Mouse (Mus musculus) granulocyte monocyte progenitor cell, adult 5-6 weeks (primary cell): ENCODE results near the gene Tmco2. TPM values are rescaled to one million over a fixed set of nuclear protein-coding genes. Genes with fewer than 3 reads are reported as not detected.
"Not testable (repeated sequence)": the region's sequence is repeated elsewhere in the genome, so short reads cannot be mapped to it uniquely, and the experiment has no call there.

Source experiments
- ATAC-seq: replicated peaks from 2 replicates; pipeline ENCODE4 v1.8.0; 2016; ENCODE audit warnings: mild to moderate bottlenecking, moderate TSS enrichment, inconsistent platforms; ENCODE audit not compliant: poor library complexity, severe bottlenecking
- total RNA-seq, 2 experiments: library from RNA; stranded (forward) in 1 of 2; stranded (reverse) in 1 of 2; fragments of 200-712, 200-1000 nt in 1 of 2; fragments of >200 nt in 1 of 2; fragmentation: Nextera tagmentation in 1 of 2; gene quantifications; 2 replicates each; pipeline ENCODE4 v1.2.3; 2014 to 2017

The Tmco2 gene
- total RNA-seq (2014; fragmentation: Nextera tagmentation): not detected in 2 replicates
- not detected in 2 replicates for total RNA-seq (2017)

DNA sequence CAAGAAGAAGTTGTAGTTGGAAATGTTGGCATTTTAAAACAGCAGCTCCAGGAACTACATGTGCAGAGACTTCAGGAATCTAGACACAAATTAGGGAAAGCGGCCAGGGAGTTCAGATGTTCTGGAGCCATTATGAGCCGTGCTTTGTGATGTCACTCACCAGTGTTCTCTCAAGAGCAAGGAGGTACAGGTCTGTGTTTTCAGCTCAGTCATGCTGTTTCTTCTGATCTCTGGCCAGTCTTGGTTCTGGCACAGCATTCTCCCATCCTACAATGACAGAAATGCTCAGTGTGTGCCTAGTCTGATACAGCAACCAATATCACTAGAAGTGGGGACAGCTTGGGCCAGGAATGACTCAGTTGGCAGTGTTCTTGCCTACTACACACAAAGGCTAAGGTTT, at the start of gene Tmco2:
TSS of gene Tmco2 (minus strand) at position 101 of the 400 bp plus-strand sequence.
- ATAC-seq: no peak

- no peak for ATAC-seq
Measured at GRCm38 (mm10) chr4:121103304-121103703, 5.7 kb downstream of the Tmco2 start.

- peak; percentile 95 for ATAC-seq
Measured at GRCm38 (mm10) chr4:121097650-121098378, 11.2 kb downstream of the Tmco2 start, which contains the start of gene Zmpste24. TSS of gene Zmpste24 (minus strand) at chr4:121098241.

DNA sequence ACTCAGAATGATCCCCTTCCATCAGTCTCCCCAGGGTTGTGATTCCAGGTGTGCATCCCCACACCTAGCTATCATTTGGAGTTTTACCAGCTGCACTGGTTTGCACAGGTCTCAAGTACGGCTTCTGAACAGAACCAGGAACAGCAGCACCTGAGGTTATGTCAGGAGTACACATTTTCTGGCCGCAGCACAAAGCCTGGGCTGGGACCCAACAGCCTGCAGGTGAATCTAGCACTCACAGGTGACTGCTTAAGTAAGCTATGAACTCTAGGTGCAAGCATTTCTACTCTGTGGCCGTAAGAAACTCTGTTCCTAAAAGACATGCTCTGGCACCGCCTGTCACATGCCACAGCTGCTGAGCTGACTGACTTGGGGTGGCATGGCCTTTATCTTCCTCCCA, 18.8 kb downstream of the Tmco2 start:
- ATAC-seq: no peak

GRCm38 (mm10) chr4:121088696-121089095, 20.3 kb downstream of the Tmco2 start:
- no peak for ATAC-seq

DNA sequence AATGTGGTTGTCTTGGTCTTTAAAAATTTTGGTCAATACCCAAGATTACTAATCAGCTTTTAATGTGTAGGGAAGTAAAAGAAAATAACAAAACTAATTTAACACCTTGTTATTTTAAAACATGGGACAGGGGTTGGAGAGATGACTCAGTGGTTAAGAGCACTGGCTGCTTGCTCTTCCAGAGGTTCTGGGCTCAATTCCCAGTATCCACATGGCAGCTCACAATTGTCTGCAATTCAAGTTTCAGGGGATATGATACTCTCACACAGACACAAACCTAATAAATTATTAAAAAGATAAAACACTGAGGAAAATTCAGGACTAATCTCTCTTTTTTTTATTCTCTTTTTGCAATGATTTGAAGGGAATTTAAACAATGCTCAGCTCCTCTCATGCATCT, 24.5 kb downstream of the Tmco2 start:
- no peak for ATAC-seq

GRCm38 (mm10) chr4:121080395-121080794, 28.6 kb downstream of the Tmco2 start:
- ATAC-seq: no peak

DNA sequence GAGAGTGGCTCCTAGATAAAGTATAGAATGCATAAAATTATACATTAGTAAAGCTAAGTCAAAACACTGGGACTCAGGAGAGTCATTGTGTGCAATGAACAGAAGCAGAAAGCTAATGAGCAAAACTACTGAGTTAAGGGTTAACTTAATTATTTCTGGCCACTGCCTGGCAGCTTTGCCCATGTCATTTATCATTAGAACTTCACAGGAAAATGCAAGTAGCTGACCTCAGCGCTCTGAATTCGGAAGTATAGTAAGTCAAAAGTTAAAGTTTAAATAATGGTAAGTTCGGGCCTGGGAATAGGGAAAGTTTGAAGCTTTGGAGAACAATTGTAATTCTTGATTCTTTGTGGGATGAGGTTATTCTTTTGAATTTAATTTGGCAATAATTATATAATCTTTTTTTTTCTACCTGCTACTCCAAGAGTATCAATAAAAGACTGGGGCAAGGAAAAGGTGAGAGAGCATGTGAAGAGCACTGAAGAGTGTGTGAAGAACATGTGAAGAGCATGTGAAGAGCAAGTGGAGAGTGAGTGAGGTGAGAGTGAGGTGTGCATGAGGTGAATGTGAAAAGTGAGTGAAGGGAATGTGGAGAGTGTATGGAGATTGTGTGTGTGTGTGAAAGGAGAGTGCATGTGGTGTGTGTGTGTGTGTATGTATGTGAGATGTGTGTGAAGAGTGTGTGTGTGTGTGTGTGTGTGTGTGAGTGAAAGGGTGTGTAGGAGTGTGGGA, 30.9 kb downstream of the Tmco2 start:
- no peak for ATAC-seq

- ATAC-seq: no peak
Measured at GRCm38 (mm10) chr4:121074250-121074649, 34.8 kb downstream of the Tmco2 start.

DNA sequence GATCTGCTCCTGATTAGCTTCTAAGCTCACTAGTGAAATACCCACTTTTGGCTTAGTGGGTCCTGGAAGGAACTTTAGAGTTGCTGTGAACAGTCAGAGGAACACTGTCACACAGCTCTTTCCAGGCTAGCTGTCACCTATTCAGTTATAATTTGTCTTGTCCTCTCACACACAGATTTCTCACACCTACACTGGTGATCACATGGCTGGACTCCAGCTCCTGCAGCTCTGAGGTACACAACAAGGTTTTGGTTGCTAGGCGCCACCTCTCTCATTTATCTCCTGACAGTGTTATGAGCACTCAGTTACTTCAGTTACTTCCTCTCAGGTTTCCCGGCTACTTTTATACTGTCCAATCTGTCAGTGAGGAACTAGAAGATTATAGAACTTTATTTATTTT, 43.7 kb downstream of the Tmco2 start:
- ATAC-seq: no peak

DNA sequence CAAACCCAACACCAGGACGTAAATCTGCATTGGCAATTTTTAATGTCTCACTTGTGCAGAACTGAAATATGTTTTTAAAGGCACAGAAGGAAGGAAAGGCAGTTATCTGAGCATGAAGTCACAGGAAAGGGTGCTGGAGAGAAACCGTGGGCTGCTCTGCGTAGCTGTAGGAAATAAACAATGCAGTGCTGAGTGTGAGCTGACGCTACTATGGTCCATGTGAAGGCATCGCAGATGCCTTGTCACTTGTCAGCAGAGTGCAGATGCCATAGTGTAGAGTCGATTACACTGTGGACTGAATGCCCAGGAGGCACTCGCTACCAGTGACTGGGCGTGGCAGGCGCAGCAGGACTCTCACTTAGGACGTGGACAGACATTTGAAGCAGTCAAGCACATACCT, 49.8 kb downstream of the Tmco2 start:
- ATAC-seq: not testable (repeated sequence)

DNA sequence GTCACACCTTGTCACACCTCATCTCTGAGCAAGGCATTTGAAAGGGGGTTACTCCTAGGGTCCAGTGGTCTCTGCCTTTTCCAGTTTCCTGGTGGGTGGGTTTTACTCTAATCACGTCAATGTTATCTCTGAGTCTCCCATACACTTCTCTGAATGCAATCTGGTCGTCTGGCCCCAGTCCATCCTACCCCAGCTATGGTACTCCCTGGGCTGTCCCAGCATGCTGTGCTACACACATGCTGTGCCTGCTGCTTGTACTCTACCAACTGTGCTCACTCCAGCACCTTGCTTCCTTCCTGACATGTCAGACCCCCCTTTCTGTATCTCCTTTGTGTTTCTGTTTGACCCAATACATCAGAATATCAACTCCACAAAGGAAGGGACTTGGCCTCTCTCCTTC, 52.0 kb downstream of the Tmco2 start:
- ATAC-seq: no peak

DNA sequence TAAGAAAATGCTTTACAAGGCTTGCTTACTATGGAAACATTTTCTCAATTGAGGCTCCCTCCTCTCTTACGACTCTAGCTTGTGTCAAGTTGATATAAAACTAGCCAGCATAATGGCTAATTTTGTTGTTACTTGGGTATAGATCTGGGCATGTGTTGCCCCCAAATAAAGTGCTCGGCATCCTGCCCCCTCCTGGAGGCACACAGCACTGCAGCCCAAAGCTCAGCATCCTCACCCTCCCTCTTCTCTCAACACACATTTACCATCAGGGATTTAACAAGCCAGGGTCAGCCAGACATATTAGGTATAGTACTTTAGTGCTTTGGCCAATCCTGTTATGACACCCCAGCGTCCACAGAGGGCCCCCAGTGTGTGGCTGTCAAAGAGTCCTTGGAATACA, 52.7 kb downstream of the Tmco2 start:
- ATAC-seq: peak; percentile 57

Other genes starting within 250 kb of the Tmco2 start
- gene Exo5, start 184.2 kb downstream of the Tmco2 start, total RNA-seq (2014; fragmentation: Nextera tagmentation): 15.4 and 17.6 TPM in 2 replicates
- gene Exo5, start 184.2 kb downstream of the Tmco2 start, total RNA-seq (2017): 16.4 and 18.1 TPM in 2 replicates
- gene Zfp69, start 157.5 kb downstream of the Tmco2 start, total RNA-seq (2014; fragmentation: Nextera tagmentation): 0.66 and 1.1 TPM in 2 replicates
- gene Zfp69, start 157.5 kb downstream of the Tmco2 start, total RNA-seq (2017): 0.43 and 0.77 TPM in 2 replicates
- 44.9 and 53.4 TPM in 2 replicates for gene Smap2, start 92.0 kb downstream of the Tmco2 start, total RNA-seq (2014; fragmentation: Nextera tagmentation)
- gene Smap2, start 92.0 kb downstream of the Tmco2 start, total RNA-seq (2017): 16.4 and 18.2 TPM in 2 replicates
- gene Col9a2, start 69.8 kb downstream of the Tmco2 start, total RNA-seq (2014; fragmentation: Nextera tagmentation): not detected in 2 replicates
- not detected in 2 replicates for gene Col9a2, start 69.8 kb downstream of the Tmco2 start, total RNA-seq (2017)
- gene Zmpste24, start 11.0 kb downstream of the Tmco2 start, total RNA-seq (2014; fragmentation: Nextera tagmentation): 45.8 and 60.4 TPM in 2 replicates
- 61.7 and 81.3 TPM in 2 replicates for gene Zmpste24, start 11.0 kb downstream of the Tmco2 start, total RNA-seq (2017)
- 9.4 and 11.3 TPM in 2 replicates for gene Rlf, start 105.9 kb upstream of the Tmco2 start, total RNA-seq (2014; fragmentation: Nextera tagmentation)
- 23.1 and 23.7 TPM in 2 replicates for gene Rlf, start 105.9 kb upstream of the Tmco2 start, total RNA-seq (2017)
- gene Gm12888, start 215.7 kb upstream of the Tmco2 start, total RNA-seq (2014; fragmentation: Nextera tagmentation): not detected in 2 replicates
- gene Gm12888, start 215.7 kb upstream of the Tmco2 start, total RNA-seq (2017): not detected in 2 replicates